Mouse (Mus musculus) thymus, adult 18-20 months (tissue): ENCODE measurements around the gene Tpcn1.

ENCODE experiments used
- DNase-seq, 2 experiments: peaks; one replicate each; pipeline ENCODE4 v3.0.0; 2022; ENCODE audit warnings: mixed read lengths in 2 of 2

Tpcn1 gene

GRCm38 (mm10) chr5:120550673-120551072 lies 37.8 kb downstream of the Tpcn1 start:
- no peak for DNase-seq

DNA sequence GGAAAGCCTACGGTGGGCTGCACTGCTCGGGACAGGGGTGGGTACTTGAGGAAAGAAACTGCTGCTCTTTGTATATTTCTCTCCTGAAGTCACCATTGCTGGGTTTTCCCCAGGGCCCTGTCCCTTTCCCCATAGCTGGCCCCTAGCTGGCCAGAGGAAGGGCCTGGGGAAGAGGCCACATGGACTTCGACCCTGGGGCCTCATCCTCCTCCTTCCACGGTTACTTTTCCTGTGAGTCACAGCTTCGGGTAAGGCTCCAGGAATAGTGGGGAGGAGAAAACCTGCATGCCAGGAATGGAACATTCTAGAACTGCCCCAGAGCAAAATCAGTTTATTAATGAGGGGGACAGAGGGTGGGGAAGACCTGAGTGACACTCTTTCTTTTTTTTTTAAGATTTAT lies 38.3 kb downstream of the Tpcn1 start:
- DNase-seq = no peak

- DNase-seq = no peak
These were observed 40.1 kb downstream of the Tpcn1 start for GRCm38 (mm10) chr5:120548236-120548850.

- no peak for DNase-seq
These were observed 51.8 kb downstream of the Tpcn1 start for GRCm38 (mm10) chr5:120536632-120537031.

- no peak for DNase-seq
These were observed 52.4 kb downstream of the Tpcn1 start for GRCm38 (mm10) chr5:120536046-120536445.

DNA sequence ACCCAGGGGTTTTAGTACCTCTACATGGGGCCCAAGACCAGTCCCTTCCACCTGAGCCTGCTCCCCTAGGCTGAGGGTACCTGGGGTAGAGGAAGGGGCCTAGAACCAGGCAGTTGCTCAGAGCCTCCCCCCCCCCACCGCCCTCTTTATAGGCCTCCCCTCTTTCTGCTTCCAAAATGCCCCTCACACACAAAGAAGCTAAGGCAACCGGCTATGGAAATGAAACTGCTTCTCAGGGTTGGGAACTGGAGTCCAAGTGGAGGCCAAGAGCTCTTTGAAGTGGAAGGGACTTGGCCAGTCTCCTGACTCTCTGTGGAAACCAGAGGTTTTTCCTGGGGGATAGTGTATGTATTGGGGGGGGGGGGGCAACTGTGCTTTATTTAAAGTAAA lies 53.8 kb downstream of the Tpcn1 start:
- no peak for DNase-seq

- DNase-seq = no peak
These were observed 54.3 kb downstream of the Tpcn1 start for GRCm38 (mm10) chr5:120534071-120534685.

DNA sequence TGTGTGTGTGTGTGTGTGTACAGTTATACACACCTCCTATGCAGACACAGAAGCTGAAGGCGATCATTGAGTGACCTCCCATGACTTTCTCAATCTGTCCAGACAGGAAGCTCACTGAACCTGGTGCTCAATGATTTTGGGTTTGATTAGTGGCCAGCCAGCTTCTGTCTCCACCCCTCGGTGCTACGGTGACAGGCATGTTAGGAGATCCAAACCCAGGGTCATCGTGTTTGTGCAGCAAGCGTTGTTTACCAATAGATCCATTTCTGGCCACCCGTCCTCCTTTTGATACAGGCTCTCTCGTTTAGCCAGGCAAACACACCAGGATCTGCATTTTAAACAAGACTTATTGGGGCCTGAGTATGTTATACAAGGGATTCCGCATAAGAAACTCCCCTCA lies 56.8 kb downstream of the Tpcn1 start:
- DNase-seq = no peak

- DNase-seq = no peak
These were observed 61.0 kb downstream of the Tpcn1 start for GRCm38 (mm10) chr5:120527296-120527964.

DNA sequence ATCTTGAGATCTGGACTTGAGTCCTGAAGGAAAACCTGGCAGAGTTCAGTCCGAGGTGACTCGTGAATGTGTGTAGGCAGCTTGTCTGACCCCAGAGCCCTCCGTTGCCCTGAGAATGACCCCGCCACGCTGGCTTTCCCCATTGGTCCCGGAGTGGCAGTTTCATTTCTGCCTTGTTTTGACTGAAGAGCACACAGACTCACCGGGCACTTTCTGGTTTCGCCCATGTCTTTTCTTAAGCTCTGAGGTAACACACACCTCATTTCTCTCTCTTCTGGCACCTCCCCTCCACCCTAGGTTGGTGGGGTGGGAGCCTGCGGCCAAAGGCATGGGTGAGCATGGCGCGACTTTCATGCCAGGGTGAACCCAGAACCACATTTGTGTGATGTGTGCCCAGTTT lies 62.2 kb downstream of the Tpcn1 start:
- no peak for DNase-seq

DNA sequence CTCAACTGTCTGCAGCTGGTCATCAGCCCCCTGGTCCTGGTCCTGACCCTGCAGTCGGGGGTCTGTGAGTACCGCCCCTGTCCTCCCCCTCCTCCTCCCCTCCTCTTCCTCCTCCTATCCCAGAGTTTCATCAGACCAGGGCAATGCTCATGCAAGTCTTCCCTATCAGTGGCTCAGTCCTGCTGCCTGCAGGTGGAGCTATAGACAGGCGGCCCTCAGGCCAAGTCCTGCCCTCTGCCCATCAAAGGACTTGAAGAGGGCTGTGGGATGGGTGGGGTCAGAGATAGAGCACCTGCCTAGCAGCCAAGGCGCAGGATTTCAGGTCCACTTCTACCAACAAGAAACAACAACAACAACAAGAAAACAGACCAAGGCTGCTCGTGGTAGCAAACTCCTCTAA lies 62.7 kb downstream of the Tpcn1 start:
- no peak for DNase-seq

- DNase-seq = no peak
These were observed 63.7 kb downstream of the Tpcn1 start for GRCm38 (mm10) chr5:120524736-120525135.

GRCm38 (mm10) chr5:120522649-120523048 lies 65.8 kb downstream of the Tpcn1 start:
- DNase-seq = no peak

- no peak for DNase-seq
These were observed 70.9 kb downstream of the Tpcn1 start for GRCm38 (mm10) chr5:120517552-120517951.

- no peak for DNase-seq
These were observed 72.1 kb downstream of the Tpcn1 start for GRCm38 (mm10) chr5:120516221-120516984.

DNA sequence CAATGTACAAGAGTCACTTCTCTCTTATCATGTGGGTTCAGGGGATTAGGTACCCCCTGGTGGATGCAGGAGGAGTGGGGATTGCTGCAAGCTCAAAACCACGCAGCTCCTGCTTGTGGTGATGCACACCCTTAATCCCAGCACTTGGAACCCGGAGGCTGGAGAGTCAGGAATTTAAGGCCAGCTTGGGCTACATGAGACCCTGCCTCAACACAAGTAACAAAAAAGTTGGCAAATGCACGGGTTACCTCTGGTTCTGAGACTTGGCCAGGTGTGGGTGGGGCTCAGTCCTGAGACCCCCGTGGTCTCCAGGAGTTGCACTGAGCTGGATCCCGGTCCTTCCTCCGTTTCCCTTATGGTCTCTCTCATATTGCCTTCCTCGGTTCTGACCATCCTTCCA lies 73.0 kb downstream of the Tpcn1 start:
- DNase-seq = no peak

GRCm38 (mm10) chr5:120514754-120515153 lies 73.7 kb downstream of the Tpcn1 start:
- DNase-seq = no peak

GRCm38 (mm10) chr5:120514031-120514677 lies 74.3 kb downstream of the Tpcn1 start:
- no peak for DNase-seq

- DNase-seq = no peak
These were observed 75.4 kb downstream of the Tpcn1 start for GRCm38 (mm10) chr5:120512911-120513555.

DNA sequence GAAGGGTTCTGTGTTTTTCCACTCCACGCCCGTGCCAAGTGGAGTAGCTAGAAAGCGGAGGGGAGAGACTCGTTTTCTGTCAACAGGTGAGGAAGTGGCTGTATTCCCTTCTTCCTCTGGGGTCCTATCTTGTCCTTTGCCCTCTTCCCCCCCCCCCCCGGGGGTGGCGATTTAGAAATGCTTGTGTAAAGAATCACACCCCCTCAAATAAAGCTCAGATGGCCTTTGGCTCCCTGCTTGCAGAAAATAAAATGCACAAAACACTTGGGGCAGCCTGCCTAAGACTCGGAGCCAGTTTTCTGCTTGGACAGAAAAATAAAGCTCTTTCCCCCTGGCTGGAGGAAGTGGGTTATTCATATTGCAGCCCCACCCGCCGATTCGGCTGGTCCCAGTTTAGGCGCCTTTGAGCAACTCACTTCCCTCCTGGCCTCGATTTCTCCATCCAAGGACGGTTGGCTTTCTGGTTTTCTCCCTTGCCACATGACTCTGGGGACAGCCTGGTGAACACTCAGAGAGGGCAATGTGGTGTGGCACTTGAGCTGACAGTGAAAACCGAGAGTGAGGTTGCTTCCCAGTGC lies 76.7 kb downstream of the Tpcn1 start:
- DNase-seq = no peak

DNA sequence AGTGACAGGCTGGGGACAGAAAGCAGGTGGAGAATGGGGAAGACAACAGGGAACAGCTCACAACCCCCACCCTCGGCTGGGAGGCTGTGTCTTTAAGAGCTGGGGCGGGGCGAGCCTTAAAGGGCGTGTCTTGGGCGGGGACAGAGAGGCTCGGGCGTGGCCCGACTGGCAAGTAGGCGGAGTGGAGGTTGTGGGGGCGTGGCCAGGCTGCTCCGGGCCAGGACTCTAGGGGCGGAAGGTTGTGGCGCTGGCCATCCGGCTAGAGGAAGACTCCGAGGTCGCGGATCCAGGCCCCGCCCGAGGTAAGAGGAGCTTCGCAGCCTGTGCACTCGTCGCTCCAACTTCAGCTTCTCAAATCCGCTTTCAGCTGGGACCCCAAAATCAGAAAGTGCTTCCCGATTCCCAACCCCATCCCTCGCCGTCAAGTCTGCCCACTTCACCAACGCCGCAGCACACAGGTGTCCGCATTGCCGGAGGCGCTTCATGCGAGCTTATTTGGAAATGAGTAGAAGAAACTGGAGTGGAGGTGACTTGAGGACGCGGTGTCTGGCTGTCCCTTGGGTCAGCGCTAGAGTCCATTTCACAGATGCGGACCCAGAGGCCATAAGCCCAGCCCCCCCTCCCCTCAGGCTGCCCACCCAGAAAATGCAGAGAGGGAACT lies 77.4 kb downstream of the Tpcn1 start, which contains the start of gene Slc8b1:
Slc8b1 (plus strand) TSS at position 187 of the 661 bp plus-strand sequence.
- DNase-seq = peak; percentile 84
